Mouse (Mus musculus) midbrain, embryonic 11.5 days (tissue): Measurements from ENCODE around the gene Mettl11b. TPM values are rescaled to one million over a fixed set of nuclear protein-coding genes. Genes with fewer than 3 reads are reported as not detected.

Experiments
- ATAC-seq: fragments of 200-750 bp; cut with Nextera tagmentation; 2 replicates; pipeline ENCODE4 v1.8.0; 2017; ENCODE audit warnings: moderate TSS enrichment, moderate library complexity; ENCODE audit not compliant: low FRiP score
- DNase-seq: peaks from one replicate; pipeline ENCODE4 v3.0.0; 2015; ENCODE audit warnings: low spot score; ENCODE audit errors: missing footprints
- H3K27ac ChIP-seq: fragments of 300-500 bp; sonication (generic); 2 replicates; pipeline ENCODE4 v1.5.1; 2014; ENCODE audit warnings: low read depth, low read length
- H3K27me3 ChIP-seq: fragments of 300-500 bp; sonication (generic); 2 replicates; pipeline ENCODE4 v1.6.1; 2014; ENCODE audit warnings: mild to moderate bottlenecking, low read length, moderate library complexity, mixed read lengths; ENCODE audit not compliant: control insufficient read depth, insufficient read depth
- H3K36me3 ChIP-seq: fragments of 300-500 bp; sonication (generic); 2 replicates; pipeline ENCODE4 v1.6.1; 2014; ENCODE audit warnings: mild to moderate bottlenecking, low read length, moderate library complexity, mixed read lengths; ENCODE audit not compliant: control insufficient read depth, insufficient read depth
- H3K4me1 ChIP-seq: fragments of 300-500 bp; sonication (generic); 2 replicates; pipeline ENCODE4 v1.6.1; 2014; ENCODE audit warnings: low read length; ENCODE audit not compliant: control insufficient read depth, insufficient read depth
- H3K4me2 ChIP-seq: fragments of 300-500 bp; sonication (generic); 2 replicates; pipeline ENCODE4 v1.6.1; 2014; ENCODE audit warnings: mild to moderate bottlenecking, moderate library complexity
- H3K4me3 ChIP-seq: fragments of 300-500 bp; sonication (generic); 2 replicates; pipeline ENCODE4 v1.5.1; 2014; ENCODE audit warnings: low read depth, low read length
- H3K9ac ChIP-seq: fragments of 300-500 bp; sonication (generic); 2 replicates; pipeline ENCODE4 v1.6.1; 2014; ENCODE audit warnings: low read length
- H3K9me3 ChIP-seq: fragments of 300-500 bp; sonication (generic); 2 replicates; pipeline ENCODE4 v1.6.1; 2016; ENCODE audit warnings: low read length; ENCODE audit not compliant: control insufficient read depth
- WGBS: fragments of 180-500 bp; shearing (Covaris S2); extraction: QIAGEN DNeasy Blood & Tissue Kit; methylation state at CpG from one replicate; pipeline ENCODE4 v1.1.7; 2014; 5-methylcytosine and 5-hydroxymethylcytosine counted together
- polyA plus RNA-seq: library from polyadenylated mRNA; unstranded; fragments of >200 nt; fragmentation: Nextera tagmentation; extraction: Ambion mirVana; gene quantifications from 2 replicates; pipeline ENCODE4 v1.2.1, GENCODE M21; 2014

Gene Mettl11b
- polyA plus RNA-seq, 1 experiment from 2014 or later: 0.41 TPM

DNA sequence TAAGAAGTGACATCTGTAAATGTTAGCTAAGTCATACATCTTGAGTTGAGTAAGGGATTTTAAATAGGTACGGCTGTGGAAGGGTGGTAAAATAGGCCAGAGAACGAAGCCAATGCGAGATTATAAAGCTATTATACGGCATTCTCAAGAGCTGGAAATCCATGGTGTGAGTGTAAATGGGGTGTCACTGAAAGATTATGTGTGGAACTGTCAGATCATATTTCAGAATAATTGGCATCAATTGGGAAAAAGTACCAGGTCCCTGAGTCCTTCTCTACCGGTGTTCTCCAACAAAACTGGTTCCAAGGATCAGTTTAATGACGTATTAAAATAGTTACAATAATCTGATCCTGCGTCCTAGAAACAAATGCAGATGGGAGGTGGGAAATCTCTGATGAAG, 24.5 kb downstream of the Mettl11b start:
- H3K9me3 ChIP-seq: no peaks in the 10 kb centered on the region
- H3K9ac ChIP-seq: no peak overlapping the region
- no peaks in the 10 kb centered on the region for H3K4me1 ChIP-seq
- DNase-seq: no peak
- H3K27me3 ChIP-seq: no peaks in the 10 kb centered on the region
- 88% methylated on average over 7 of the region's 7 CpGs for WGBS
- no peak overlapping the region for H3K4me2 ChIP-seq
- no peak for ATAC-seq
- no peak overlapping the region for H3K4me3 ChIP-seq
- no peaks in the 10 kb centered on the region for H3K36me3 ChIP-seq
- no peak overlapping the region for H3K27ac ChIP-seq

- no peaks in the 10 kb centered on the region for H3K36me3 ChIP-seq
- WGBS: 92% methylated on average over 3 of the region's 3 CpGs
- H3K27ac ChIP-seq: no peak overlapping the region
- no peaks in the 10 kb centered on the region for H3K27me3 ChIP-seq
- ATAC-seq (no peak), DNase-seq (no peak)
- H3K4me3 ChIP-seq: no peak overlapping the region
- no peaks in the 10 kb centered on the region for H3K4me1 ChIP-seq
- H3K9me3 ChIP-seq: no peaks in the 10 kb centered on the region
- no peak overlapping the region for H3K9ac ChIP-seq
- no peak overlapping the region for H3K4me2 ChIP-seq
These were observed 25.3 kb downstream of the Mettl11b start for GRCm38 (mm10) chr1:163699702-163700101.

DNA sequence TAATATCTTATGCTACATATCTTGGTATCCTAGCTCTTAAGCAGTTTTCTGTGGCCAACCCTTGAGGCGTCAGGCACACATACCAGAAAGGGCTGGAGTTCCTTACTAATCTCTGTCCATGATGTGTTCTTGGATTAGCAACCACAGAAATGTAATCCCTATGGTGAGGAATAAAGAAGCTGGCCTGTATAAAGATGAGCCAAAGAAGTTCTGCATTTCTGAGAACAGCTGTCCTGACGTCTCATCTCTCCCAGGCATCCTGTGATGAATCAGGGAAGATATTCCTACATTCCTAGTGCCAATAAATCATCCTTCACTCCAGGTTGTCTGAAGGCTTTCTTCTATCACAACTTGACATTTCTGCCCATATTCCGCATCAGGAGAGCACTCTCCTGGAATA, 33.2 kb downstream of the Mettl11b start:
- 74% methylated on average over 3 of the region's 3 CpGs for WGBS
- H3K9ac ChIP-seq: no peak overlapping the region
- no peaks in the 10 kb centered on the region for H3K36me3 ChIP-seq
- H3K4me2 ChIP-seq: no peak overlapping the region
- no peak overlapping the region for H3K4me3 ChIP-seq
- H3K27ac ChIP-seq: no peak overlapping the region
- DNase-seq (no peak), ATAC-seq (no peak)
- H3K9me3 ChIP-seq: no peaks in the 10 kb centered on the region
- no peaks in the 10 kb centered on the region for H3K4me1 ChIP-seq
- H3K27me3 ChIP-seq: no peaks in the 10 kb centered on the region

DNA sequence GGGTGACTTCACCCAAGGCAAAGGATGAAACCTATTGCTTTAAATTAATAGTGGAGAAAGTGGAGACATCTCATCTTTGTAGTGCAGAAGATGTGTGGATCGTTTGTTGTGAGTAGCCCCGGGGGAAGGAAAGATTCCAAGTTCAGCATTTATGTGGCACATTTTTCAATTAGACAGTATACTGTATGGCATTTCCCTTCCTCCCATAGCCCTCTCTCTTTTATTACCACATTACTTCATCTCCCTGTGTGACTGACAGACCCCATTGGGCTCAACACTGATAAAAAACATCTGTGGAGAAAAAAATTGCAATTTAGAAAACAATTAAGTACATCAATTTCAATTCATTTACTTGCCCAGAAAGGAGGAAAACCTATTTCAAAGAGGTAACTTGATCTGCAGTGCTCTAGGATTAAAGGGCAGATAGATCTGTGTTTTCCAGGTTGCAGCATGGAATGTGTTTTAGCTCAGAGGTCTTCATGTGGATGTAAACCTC, 42.0 kb downstream of the Mettl11b start:
- Histone ChIP-seq H3K9me3 (no peaks in the 10 kb centered on the region), H3K4me1 (no peaks in the 10 kb centered on the region), H3K27me3 (no peaks in the 10 kb centered on the region), H3K27ac (no peak overlapping the region), H3K4me2 (no peak overlapping the region), H3K9ac (no peak overlapping the region), H3K36me3 (no peaks in the 10 kb centered on the region), H3K4me3 (no peak overlapping the region)
- no peak for DNase-seq
- ATAC-seq: no peak
- 92% methylated on average over 2 of the region's 2 CpGs for WGBS

DNA sequence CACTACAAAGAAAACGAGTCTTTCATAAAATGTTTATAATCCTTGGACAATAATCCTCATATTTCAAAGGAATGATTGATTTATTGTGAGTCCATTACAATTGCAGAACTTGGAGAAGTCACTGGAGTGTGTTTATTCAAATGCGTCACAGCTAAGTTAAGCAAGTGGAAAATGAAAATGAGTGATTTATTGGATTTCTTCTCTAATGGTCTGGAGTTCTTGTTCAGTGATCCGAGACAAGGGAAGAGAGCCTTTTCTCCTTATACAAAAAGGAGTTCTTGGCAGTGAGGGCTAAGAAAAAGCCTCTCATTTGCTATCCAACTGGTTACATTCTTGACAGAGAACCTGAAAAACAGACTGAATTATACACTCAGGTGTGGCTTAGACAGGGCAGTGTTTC, 42.9 kb downstream of the Mettl11b start:
- Histone ChIP-seq H3K4me3 (no peak overlapping the region), H3K27me3 (no peaks in the 10 kb centered on the region), H3K4me2 (no peak overlapping the region), H3K36me3 (no peaks in the 10 kb centered on the region), H3K9ac (no peak overlapping the region), H3K27ac (no peak overlapping the region), H3K9me3 (no peaks in the 10 kb centered on the region), H3K4me1 (no peaks in the 10 kb centered on the region)
- no peak for ATAC-seq
- WGBS: 64% methylated on average over 3 of the region's 3 CpGs
- DNase-seq: no peak

GRCm38 (mm10) chr1:163672866-163673265, 52.2 kb downstream of the Mettl11b start:
- Histone ChIP-seq H3K27ac (no peak overlapping the region), H3K27me3 (no peaks in the 10 kb centered on the region), H3K4me3 (no peak overlapping the region), H3K36me3 (no peaks in the 10 kb centered on the region), H3K4me2 (no peak overlapping the region), H3K4me1 (peaks cover 6% of the 10 kb centered on the region; the same call in 1 of the 2 replicates), H3K9me3 (no peaks in the 10 kb centered on the region), H3K9ac (no peak overlapping the region)
- ATAC-seq (no peak), DNase-seq (no peak)
- 94% methylated on average over 3 of the region's 3 CpGs for WGBS

- Histone ChIP-seq H3K4me1 (peaks cover 6% of the 10 kb centered on the region; the same call in 1 of the 2 replicates), H3K27me3 (no peaks in the 10 kb centered on the region), H3K9ac (no peak overlapping the region), H3K4me2 (no peak overlapping the region), H3K9me3 (no peaks in the 10 kb centered on the region), H3K4me3 (no peak overlapping the region), H3K27ac (no peak overlapping the region), H3K36me3 (no peaks in the 10 kb centered on the region)
- ATAC-seq (no peak), DNase-seq (no peak)
- 76% methylated on average over 4 of the region's 4 CpGs for WGBS
These were observed 53.7 kb downstream of the Mettl11b start for GRCm38 (mm10) chr1:163671326-163671725.

- Histone ChIP-seq H3K27ac (no peak overlapping the region), H3K4me2 (no peak overlapping the region), H3K9ac (no peak overlapping the region), H3K4me3 (no peak overlapping the region), H3K36me3 (no peaks in the 10 kb centered on the region), H3K4me1 (peaks cover 6% of the 10 kb centered on the region; the same call in 1 of the 2 replicates), H3K9me3 (no peaks in the 10 kb centered on the region), H3K27me3 (no peaks in the 10 kb centered on the region)
- DNase-seq: no peak
- ATAC-seq: no peak
- WGBS: 24% methylated on average over 4 of the region's 4 CpGs
These were observed 54.3 kb downstream of the Mettl11b start for GRCm38 (mm10) chr1:163670702-163671101.

GRCm38 (mm10) chr1:163669936-163670335, 55.1 kb downstream of the Mettl11b start:
- DNase-seq: no peak
- Histone ChIP-seq H3K4me2 (no peak overlapping the region), H3K9me3 (no peaks in the 10 kb centered on the region), H3K9ac (no peak overlapping the region), H3K4me3 (no peak overlapping the region), H3K27ac (no peak overlapping the region), H3K36me3 (no peaks in the 10 kb centered on the region), H3K27me3 (no peaks in the 10 kb centered on the region), H3K4me1 (peaks cover 6% of the 10 kb centered on the region; the same call in 1 of the 2 replicates)
- WGBS: 89% methylated on average over 4 of the region's 4 CpGs
- 0 out of 2 replicates have a peak, but pooled peaks have one; percentile 19 for ATAC-seq
